Mouse (Mus musculus) A20 (cell line): ENCODE results near the gene Dscam.

Experiments
- DNase-seq: peaks from one replicate; pipeline ENCODE4 v3.0.0-alpha.2; 2011; ENCODE audit warnings: low read depth, low spot score

The Dscam gene

GRCm38 (mm10) chr16:96725071-96725724 is 445.4 kb downstream of the Dscam start:
- no peak for DNase-seq

GRCm38 (mm10) chr16:96724591-96724990 is 446.0 kb downstream of the Dscam start:
- DNase-seq = no peak

GRCm38 (mm10) chr16:96724123-96724522 is 446.4 kb downstream of the Dscam start:
- DNase-seq = no peak

- no peak for DNase-seq
Measured at GRCm38 (mm10) chr16:96723066-96723669, 447.4 kb downstream of the Dscam start.

- peak; percentile 17 for DNase-seq
Measured at GRCm38 (mm10) chr16:96722135-96722534, 448.4 kb downstream of the Dscam start.

GRCm38 (mm10) chr16:96721241-96721640 is 449.3 kb downstream of the Dscam start:
- DNase-seq = no peak

GRCm38 (mm10) chr16:96720666-96721065 is 449.9 kb downstream of the Dscam start:
- DNase-seq = no peak

GRCm38 (mm10) chr16:96718221-96718620 is 452.3 kb downstream of the Dscam start:
- DNase-seq = peak; percentile 46

- DNase-seq = no peak
Measured at GRCm38 (mm10) chr16:96716633-96717032, 453.9 kb downstream of the Dscam start.

- DNase-seq = no peak
Measured at GRCm38 (mm10) chr16:96711935-96712334, 458.6 kb downstream of the Dscam start.

- DNase-seq = no peak
Measured at GRCm38 (mm10) chr16:96700551-96700950, 470.0 kb downstream of the Dscam start.

- DNase-seq = no peak
Measured at GRCm38 (mm10) chr16:96695882-96696281, 474.7 kb downstream of the Dscam start.

- no peak for DNase-seq
Measured at GRCm38 (mm10) chr16:96691576-96691975, 479.0 kb downstream of the Dscam start.

GRCm38 (mm10) chr16:96690052-96690451 is 480.5 kb downstream of the Dscam start:
- DNase-seq = no peak

GRCm38 (mm10) chr16:96689419-96689818 is 481.1 kb downstream of the Dscam start:
- DNase-seq = no peak

- no peak for DNase-seq
Measured at GRCm38 (mm10) chr16:96685065-96685464, 485.5 kb downstream of the Dscam start.

GRCm38 (mm10) chr16:96684581-96684980 is 486.0 kb downstream of the Dscam start:
- DNase-seq = peak; percentile 39

- no peak for DNase-seq
Measured at GRCm38 (mm10) chr16:96682289-96682972, 488.1 kb downstream of the Dscam start.

- DNase-seq = no peak
Measured at GRCm38 (mm10) chr16:96679981-96680380, 490.6 kb downstream of the Dscam start.

GRCm38 (mm10) chr16:96677471-96677870 is 493.1 kb downstream of the Dscam start:
- no peak for DNase-seq

GRCm38 (mm10) chr16:96676663-96677062 is 493.9 kb downstream of the Dscam start:
- DNase-seq = no peak

GRCm38 (mm10) chr16:96673191-96673847 is 497.2 kb downstream of the Dscam start:
- no peak for DNase-seq
